In genomic region chr11:100814498-100814897, GRCm38 (mm10) we compare ENCODE assay signal across 7 mouse cellular contexts. TPM values are rescaled to one million over a fixed set of nuclear protein-coding genes. Genes with fewer than 3 reads are reported as not detected.
DNase-seq lines count a peak whose midpoint lies in the region; ATAC-seq and TF ChIP-seq lines count a peak whose summit lies in the region.

No protein-coding gene starts in this region.

- TF ChIP-seq CTCF in liver, embryonic 14.5 days (IDR thresholded peaks at IDR 0.05; ENCODE audit: low read depth), result no peak; the same call in 1 of the 2 replicates
- no peak for TF ChIP-seq CTCF in small intestine, adult 2 months (IDR thresholded peaks at IDR 0.05; ENCODE audit: extremely low read depth, insufficient read length, insufficient replicate concordance, low read depth, low read length)

- WGBS in liver, embryonic 14.5 days (ENCODE audit: insufficient replicate concordance), result 6% methylated on average over 13 of the region's 13 CpGs
- 15% methylated on average over 13 of the region's 13 CpGs for WGBS in small intestine, adult 2 months

- TF ChIP-seq EP300 in liver, embryonic 14.5 days (IDR thresholded peaks at IDR 0.05; ENCODE audit: low read depth), result no peak

- no peak overlapping the region for H3K27ac ChIP-seq in liver, embryonic 14.5 days
- H3K27ac ChIP-seq in small intestine, adult 2 months (ENCODE audit: insufficient read depth, low read depth, low read length), result peak overlapping the region; percentile 44; the same call in 1 of the 2 replicates

- peak overlapping the region; percentile 47 for H3K4me3 ChIP-seq in erythroblast, embryonic 14.5 days (replicated peaks)
- H3K4me3 ChIP-seq in liver, embryonic 14.5 days (ENCODE audit: insufficient read depth in 1 of 2, low read depth in 2 of 2, low read length in 2 of 2), result 0 out of 4 replicates have a peak overlapping the region, but pooled peaks of 1 of the 2 experiments have one; percentile 25
- H3K4me3 ChIP-seq in small intestine, adult 2 months (ENCODE audit: low read depth, low read length), result peak overlapping the region; percentile 21; the same call in 1 of the 2 replicates

- peaks cover 14% of the 10 kb centered on the region for H3K9me3 ChIP-seq in erythroblast, embryonic 14.5 days (ENCODE audit: control insufficient read depth, low read length)
- no peaks in the 10 kb centered on the region for H3K9me3 ChIP-seq in liver, embryonic 14.5 days (ENCODE audit: control insufficient read depth, low read length)

- DNase-seq in adrenal gland, postnatal 14 days, result peak; percentile 82
- peak; percentile 94 for DNase-seq in induced T-regulatory cell, adult 2 months (ENCODE audit: low read depth)
- peak; percentile 53 to 63 (median 59) for DNase-seq in liver, embryonic 14.5 days (ENCODE audit: low read depth in 3 of 3, low spot score in 3 of 3)
- DNase-seq in frontal cortex, postnatal 14 days (ENCODE audit: low spot score in 2 of 2), result no peak

- peak; percentile 51 for ATAC-seq in liver, embryonic 14.5 days (ENCODE audit: insufficient read depth)
- no peak for ATAC-seq in frontal cortex, adult (ENCODE audit: low TSS enrichment)

- peaks cover 19% of the 10 kb centered on the region for H3K36me3 ChIP-seq in erythroblast, embryonic 14.5 days (ENCODE audit: control insufficient read depth)
- H3K36me3 ChIP-seq in liver, embryonic 14.5 days (replicated peaks; ENCODE audit: control insufficient read depth, insufficient read depth, low read depth), result no peaks in the 10 kb centered on the region
- H3K36me3 ChIP-seq in small intestine, adult 2 months (ENCODE audit: control insufficient read depth, insufficient read depth, low read length), result no peaks in the 10 kb centered on the region

- H3K9ac ChIP-seq in liver, embryonic 14.5 days (replicated peaks), result 0 out of 2 replicates have a peak overlapping the region, but pooled peaks have one; percentile 0

- TF ChIP-seq POLR2A in small intestine, adult 2 months (IDR thresholded peaks at IDR 0.05; ENCODE audit: low read depth, low read length), result no peak

- H3K4me1 ChIP-seq in erythroblast, embryonic 14.5 days (ENCODE audit: control insufficient read depth), result peaks cover 51% of the 10 kb centered on the region
- H3K4me1 ChIP-seq in liver, embryonic 14.5 days (replicated peaks; ENCODE audit: control insufficient read depth in 2 of 2, insufficient read depth in 2 of 2, low read length in 1 of 2), result peaks cover 23 to 49% of the 10 kb centered on the region in 2 experiments
- H3K4me1 ChIP-seq in small intestine, adult 2 months (ENCODE audit: control insufficient read depth, insufficient read depth, insufficient read length, low read length), result peaks cover 3% of the 10 kb centered on the region; the same call in 1 of the 2 replicates

- peak overlapping the region; percentile 38 for H3K4me2 ChIP-seq in liver, embryonic 14.5 days (ENCODE audit: low read depth)

- H3K27me3 ChIP-seq in erythroblast, embryonic 14.5 days (ENCODE audit: control insufficient read depth), result no peaks in the 10 kb centered on the region
- no peaks in the 10 kb centered on the region for H3K27me3 ChIP-seq in liver, embryonic 14.5 days (ENCODE audit: control insufficient read depth, insufficient read depth, low read length)
- H3K27me3 ChIP-seq in small intestine, adult 2 months (ENCODE audit: control insufficient read depth, insufficient read depth, low read length), result no peaks in the 10 kb centered on the region

RNA-seq across cellular contexts. Expression of gene Stat5b, which starts 36.0 kb away (rescaled TPM):
- 72.8 and 74.6 TPM in 2 replicates for total RNA-seq in adrenal gland, postnatal 14 days (2021)
- polyA plus RNA-seq in erythroblast, embryonic 14.5 days (2012), result 0.67 and 0.90 TPM in 2 replicates
- 10.6 and 12.4 TPM in 2 replicates for polyA plus RNA-seq in liver, embryonic 14.5 days (2012; rRNA removed)
- 16.4 and 19.3 TPM in 2 replicates for polyA plus RNA-seq in liver, embryonic 14.5 days (2014; fragmentation: Nextera tagmentation; extraction: Ambion mirVana)
- polyA plus RNA-seq in small intestine, adult 2 months (2012; rRNA removed), result 9.6 and 10.8 TPM in 2 replicates

RNA-seq across cellular contexts. Expression of gene Ghdc, which starts 43.7 kb away (rescaled TPM):
- 19.7 and 19.9 TPM in 2 replicates for total RNA-seq in adrenal gland, postnatal 14 days (2021)
- polyA plus RNA-seq in erythroblast, embryonic 14.5 days (2012), result 0.20 and 0.58 TPM in 2 replicates
- 2.2 and 2.3 TPM in 2 replicates for polyA plus RNA-seq in liver, embryonic 14.5 days (2012; rRNA removed)
- 0.76 and 0.77 TPM in 2 replicates for polyA plus RNA-seq in liver, embryonic 14.5 days (2014; fragmentation: Nextera tagmentation; extraction: Ambion mirVana)
- 9.8 and 10.0 TPM in 2 replicates for polyA plus RNA-seq in small intestine, adult 2 months (2012; rRNA removed)

RNA-seq across cellular contexts. Expression of gene Stat5a, which starts 44.7 kb away (rescaled TPM):
- 37.8 and 44.2 TPM in 2 replicates for total RNA-seq in adrenal gland, postnatal 14 days (2021)
- polyA plus RNA-seq in erythroblast, embryonic 14.5 days (2012), result 0.17 and 0.25 TPM in 2 replicates
- 7.8 and 8.5 TPM in 2 replicates for polyA plus RNA-seq in liver, embryonic 14.5 days (2012; rRNA removed)
- 7.2 and 8.6 TPM in 2 replicates for polyA plus RNA-seq in liver, embryonic 14.5 days (2014; fragmentation: Nextera tagmentation; extraction: Ambion mirVana)
- polyA plus RNA-seq in small intestine, adult 2 months (2012; rRNA removed), result 6.9 and 7.4 TPM in 2 replicates

RNA-seq across cellular contexts. Expression of gene Hcrt, which starts 51.8 kb away (rescaled TPM):
- total RNA-seq in adrenal gland, postnatal 14 days (2021), result not detected in 2 replicates
- not detected in 2 replicates for polyA plus RNA-seq in erythroblast, embryonic 14.5 days (2012)
- polyA plus RNA-seq in liver, embryonic 14.5 days (2012; rRNA removed), result not detected in 2 replicates
- not detected in 2 replicates for polyA plus RNA-seq in liver, embryonic 14.5 days (2014; fragmentation: Nextera tagmentation; extraction: Ambion mirVana)
- not detected in 2 replicates for polyA plus RNA-seq in small intestine, adult 2 months (2012; rRNA removed)

RNA-seq across cellular contexts. Expression of gene Kcnh4, which starts 54.8 kb away (rescaled TPM):
- total RNA-seq in adrenal gland, postnatal 14 days (2021), result 0.11 and 0.15 TPM in 2 replicates
- not detected in 2 replicates for polyA plus RNA-seq in erythroblast, embryonic 14.5 days (2012)
- polyA plus RNA-seq in liver, embryonic 14.5 days (2012; rRNA removed), result 0.02 TPM in 1 of 2 replicates, not detected in the other
- not detected in 2 replicates for polyA plus RNA-seq in liver, embryonic 14.5 days (2014; fragmentation: Nextera tagmentation; extraction: Ambion mirVana)
- 0.04 TPM in 1 of 2 replicates, not detected in the other for polyA plus RNA-seq in small intestine, adult 2 months (2012; rRNA removed)

Comparison
In these comparisons a context has a peak if more than half of its experiments do, and no peak if none do; other contexts are left out.
1. DNase-seq: peak in adrenal gland, postnatal 14 days (single experiment), induced T-regulatory cell, adult 2 months (single experiment) and liver, embryonic 14.5 days (3 of 3); none in frontal cortex, postnatal 14 days (0 of 2).